Mouse (Mus musculus) brain, embryonic 14.5 days (tissue): ENCODE measurements around the gene Rarres2.

Experiments used
- CTCF ChIP-seq: fragments of 200-500 bp; IDR thresholded peaks from 2 replicates; pipeline ENCODE4 v1.5.1; 2012; ENCODE audit warnings: inconsistent platforms, mild to moderate bottlenecking, moderate library complexity, borderline replicate concordance; ENCODE audit not compliant: insufficient read depth, insufficient read length; ENCODE audit errors: extremely low read depth
- POLR2A ChIP-seq: fragments of 200-500 bp; IDR thresholded peaks from 2 replicates; pipeline ENCODE4 v1.6.1; 2012; ENCODE audit warnings: mild to moderate bottlenecking, inconsistent platforms, borderline replicate concordance; ENCODE audit not compliant: poor library complexity, insufficient read depth, insufficient read length, severe bottlenecking; ENCODE audit errors: extremely low read depth

GRCm38 (mm10) chr6:48540721-48541120 is 31.9 kb downstream of the Rarres2 start:
- TF ChIP-seq CTCF (no peak), POLR2A (no peak)
